Mouse (Mus musculus) forebrain, embryonic 15.5 days (tissue): ENCODE measurements around the gene Slco1b2. TPM values are rescaled to one million over a fixed set of nuclear protein-coding genes. Genes with fewer than 3 reads are reported as not detected.

ENCODE experiments used
- ATAC-seq: fragments of 200-750 bp; cut with Nextera tagmentation; replicated peaks from 2 replicates; pipeline ENCODE4 v1.8.0; 2017; ENCODE audit warnings: mild to moderate bottlenecking, moderate TSS enrichment, moderate library complexity
- H3K27ac ChIP-seq: fragments of 300-500 bp; sonication (generic); replicated peaks from 2 replicates; pipeline ENCODE4 v1.5.1; 2015; ENCODE audit warnings: mild to moderate bottlenecking, inconsistent platforms
- H3K27me3 ChIP-seq: fragments of 300-500 bp; sonication (generic); 2 replicates; pipeline ENCODE4 v1.6.1; 2015; ENCODE audit warnings: inconsistent platforms
- H3K36me3 ChIP-seq: fragments of 300-500 bp; sonication (generic); 2 replicates; pipeline ENCODE4 v1.6.1; 2015; ENCODE audit warnings: mild to moderate bottlenecking, inconsistent platforms
- H3K4me1 ChIP-seq: fragments of 300-500 bp; sonication (generic); 2 replicates; pipeline ENCODE4 v1.6.1; 2015; ENCODE audit warnings: inconsistent platforms
- H3K4me2 ChIP-seq: fragments of 300-500 bp; sonication (generic); replicated peaks from 2 replicates; pipeline ENCODE4 v1.6.1; 2015; ENCODE audit warnings: mild to moderate bottlenecking, inconsistent platforms
- H3K4me3 ChIP-seq: fragments of 300-500 bp; sonication (generic); 2 replicates; pipeline ENCODE4 v1.5.1; 2015; ENCODE audit warnings: mild to moderate bottlenecking, inconsistent platforms
- H3K9ac ChIP-seq: fragments of 300-500 bp; sonication (generic); replicated peaks from 2 replicates; pipeline ENCODE4 v1.6.1; 2015; ENCODE audit warnings: mild to moderate bottlenecking, inconsistent platforms
- H3K9me3 ChIP-seq: fragments of 300-500 bp; sonication (generic); 2 replicates; pipeline ENCODE4 v1.6.1; 2016; ENCODE audit warnings: inconsistent platforms
- WGBS: fragments of 180-500 bp; shearing (Covaris S2); methylation state at CpG from one replicate; pipeline ENCODE4 v1.1.7; 2015; ENCODE audit warnings: mixed read lengths; 5-methylcytosine and 5-hydroxymethylcytosine counted together
- polyA plus RNA-seq: library from polyadenylated mRNA; unstranded; fragments of >200 nt; fragmentation: Nextera tagmentation; extraction: Ambion mirVana; gene quantifications from 2 replicates; pipeline ENCODE4 v1.2.1, GENCODE M21; 2015

Gene Slco1b2
- polyA plus RNA-seq, 1 experiment from 2014 or later: not detected

GRCm38 (mm10) chr6:141640639-141641038, 11.3 kb downstream of the Slco1b2 start:
- Histone ChIP-seq H3K4me3 (no peak overlapping the region), H3K36me3 (no peaks in the 10 kb centered on the region)
- ATAC-seq: no peak

GRCm38 (mm10) chr6:141687008-141687407, 57.7 kb downstream of the Slco1b2 start:
- Histone ChIP-seq H3K27ac (no peak overlapping the region), H3K36me3 (no peaks in the 10 kb centered on the region), H3K4me3 (no peak overlapping the region), H3K27me3 (no peaks in the 10 kb centered on the region), H3K4me1 (no peaks in the 10 kb centered on the region), H3K9me3 (no peaks in the 10 kb centered on the region), H3K9ac (no peak overlapping the region), H3K4me2 (no peak overlapping the region)
- ATAC-seq: no peak
- 71% methylated on average over 4 of the region's 4 CpGs for WGBS

More at GRCm38 (mm10) chr6:141640639-141641038, 11.3 kb downstream of the Slco1b2 start:
- no peaks in the 10 kb centered on the region for H3K9me3 ChIP-seq
- no peaks in the 10 kb centered on the region for H3K4me1 ChIP-seq
- H3K9ac ChIP-seq: no peak overlapping the region
- no peak overlapping the region for H3K4me2 ChIP-seq
- 88% methylated on average over 1 of the region's 1 CpGs for WGBS
- H3K27ac ChIP-seq: no peak overlapping the region
- H3K27me3 ChIP-seq: no peaks in the 10 kb centered on the region

DNA sequence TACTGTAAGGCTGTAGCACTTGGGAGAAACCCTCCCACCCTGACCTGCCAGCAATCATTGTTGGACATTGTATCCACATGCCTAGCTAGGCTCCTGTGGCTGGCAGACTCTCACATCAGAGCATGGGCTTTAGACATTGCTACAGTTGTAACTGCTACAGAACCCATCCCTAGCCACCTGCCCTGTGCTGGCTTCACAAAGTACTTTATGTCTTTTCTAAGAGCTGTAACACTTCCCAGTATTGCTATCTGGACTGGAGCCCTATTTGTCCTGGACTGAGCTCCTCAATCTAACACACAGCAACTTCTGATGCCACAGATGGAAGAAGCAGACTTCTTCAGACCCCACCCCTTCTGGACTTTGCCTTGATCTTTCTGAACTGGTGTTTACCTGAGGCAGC, 61.9 kb downstream of the Slco1b2 start:
- H3K27ac ChIP-seq: no peak overlapping the region
- H3K9ac ChIP-seq: no peak overlapping the region
- no peak overlapping the region for H3K4me2 ChIP-seq
- H3K27me3 ChIP-seq: no peaks in the 10 kb centered on the region
- H3K4me1 ChIP-seq: no peaks in the 10 kb centered on the region
- H3K36me3 ChIP-seq: no peaks in the 10 kb centered on the region
- H3K9me3 ChIP-seq: no peaks in the 10 kb centered on the region
- ATAC-seq: no peak
- no peak overlapping the region for H3K4me3 ChIP-seq

Other genes with a start within 250 kb of the Slco1b2 start
- 15.6 and 19.6 TPM in 2 replicates for gene Slco1c1, start 105.2 kb upstream of the Slco1b2 start, polyA plus RNA-seq
- gene Gm5724, start 144.3 kb downstream of the Slco1b2 start, polyA plus RNA-seq: not detected in 2 replicates
- gene Slco1a4, start 226.7 kb downstream of the Slco1b2 start, polyA plus RNA-seq: 2.0 and 3.4 TPM in 2 replicates